Mouse (Mus musculus): ENCODE measurements around the gene Vamp3.
"Not testable (repeated sequence)": the region's sequence is repeated elsewhere in the genome, so short reads cannot be mapped to it uniquely, and the experiment has no call there.

Gene Vamp3

GRCm38 (mm10) chr4:151058634-151059033 is 871 bp upstream of the Vamp3 start:
- in situ Hi-C loops (cut with MboI; ENCODE audit: low pct_unique_long_range_greater_than_20kb in 1 of 2, low sequenced_read_pairs in 2 of 2, unreplicated experiment in 1 of 2): no loop called here

- in situ Hi-C loops (cut with MboI; ENCODE audit: low pct_unique_long_range_greater_than_20kb in 1 of 2, low sequenced_read_pairs in 2 of 2, unreplicated experiment in 1 of 2): no loop called here
Measured at GRCm38 (mm10) chr4:151051162-151051561, 6.6 kb downstream of the Vamp3 start.

- in situ Hi-C loops (cut with MboI; ENCODE audit: low pct_unique_long_range_greater_than_20kb in 1 of 2, low sequenced_read_pairs in 2 of 2, unreplicated experiment in 1 of 2): no loop called here
Measured at GRCm38 (mm10) chr4:151046524-151046923, 11.2 kb downstream of the Vamp3 start.

GRCm38 (mm10) chr4:151044944-151045570 is 12.7 kb downstream of the Vamp3 start:
- in situ Hi-C loops (cut with MboI; ENCODE audit: low pct_unique_long_range_greater_than_20kb in 1 of 2, low sequenced_read_pairs in 2 of 2, unreplicated experiment in 1 of 2): no loop called here

- in situ Hi-C loops (cut with MboI; ENCODE audit: low pct_unique_long_range_greater_than_20kb in 1 of 2, low sequenced_read_pairs in 2 of 2, unreplicated experiment in 1 of 2): no loop called here
Measured at GRCm38 (mm10) chr4:151044037-151044943, 13.5 kb downstream of the Vamp3 start, which contains the start of gene Per3. Per3 (minus strand) TSS chr4:151044665.

GRCm38 (mm10) chr4:151043281-151043680 is 14.5 kb downstream of the Vamp3 start:
- in situ Hi-C loops (cut with MboI; ENCODE audit: low pct_unique_long_range_greater_than_20kb in 1 of 2, low sequenced_read_pairs in 2 of 2, unreplicated experiment in 1 of 2): no loop called here

- in situ Hi-C loops (cut with MboI; ENCODE audit: low pct_unique_long_range_greater_than_20kb in 1 of 2, low sequenced_read_pairs in 2 of 2, unreplicated experiment in 1 of 2): no loop called here
Measured at GRCm38 (mm10) chr4:151041506-151041905, 16.3 kb downstream of the Vamp3 start.

GRCm38 (mm10) chr4:151037800-151038199 is 20.0 kb downstream of the Vamp3 start:
- in situ Hi-C loops (cut with MboI; ENCODE audit: low pct_unique_long_range_greater_than_20kb in 1 of 2, low sequenced_read_pairs in 2 of 2, unreplicated experiment in 1 of 2): no loop called here

GRCm38 (mm10) chr4:151036521-151036920 is 21.2 kb downstream of the Vamp3 start:
- in situ Hi-C loops (cut with MboI; ENCODE audit: low pct_unique_long_range_greater_than_20kb in 1 of 2, low sequenced_read_pairs in 2 of 2, unreplicated experiment in 1 of 2): no loop called here

GRCm38 (mm10) chr4:151027001-151027400 is 30.8 kb downstream of the Vamp3 start:
- in situ Hi-C loops (cut with MboI; ENCODE audit: low pct_unique_long_range_greater_than_20kb in 1 of 2, low sequenced_read_pairs in 2 of 2, unreplicated experiment in 1 of 2): no loop called here

- in situ Hi-C loops (cut with MboI; ENCODE audit: low pct_unique_long_range_greater_than_20kb in 1 of 2, low sequenced_read_pairs in 2 of 2, unreplicated experiment in 1 of 2): no loop called here
Measured at GRCm38 (mm10) chr4:151024152-151024551, 33.6 kb downstream of the Vamp3 start.

- in situ Hi-C loops (cut with MboI; ENCODE audit: low pct_unique_long_range_greater_than_20kb in 1 of 2, low sequenced_read_pairs in 2 of 2, unreplicated experiment in 1 of 2): not testable (repeated sequence)
Measured at GRCm38 (mm10) chr4:151017356-151017755, 40.4 kb downstream of the Vamp3 start.

GRCm38 (mm10) chr4:151015946-151016345 is 41.8 kb downstream of the Vamp3 start:
- in situ Hi-C loops (cut with MboI; ENCODE audit: low pct_unique_long_range_greater_than_20kb in 1 of 2, low sequenced_read_pairs in 2 of 2, unreplicated experiment in 1 of 2): no loop called here

GRCm38 (mm10) chr4:151010316-151010715 is 47.4 kb downstream of the Vamp3 start:
- in situ Hi-C loops (cut with MboI; ENCODE audit: low pct_unique_long_range_greater_than_20kb in 1 of 2, low sequenced_read_pairs in 2 of 2, unreplicated experiment in 1 of 2): no loop called here

- in situ Hi-C loops (cut with MboI; ENCODE audit: low pct_unique_long_range_greater_than_20kb in 1 of 2, low sequenced_read_pairs in 2 of 2, unreplicated experiment in 1 of 2): no loop called here
Measured at GRCm38 (mm10) chr4:151006945-151007344, 50.8 kb downstream of the Vamp3 start.

- in situ Hi-C loops (cut with MboI; ENCODE audit: low pct_unique_long_range_greater_than_20kb in 1 of 2, low sequenced_read_pairs in 2 of 2, unreplicated experiment in 1 of 2): no loop called here
Measured at GRCm38 (mm10) chr4:151005656-151006318, 52.0 kb downstream of the Vamp3 start.

- in situ Hi-C loops (cut with MboI; ENCODE audit: low pct_unique_long_range_greater_than_20kb in 1 of 2, low sequenced_read_pairs in 2 of 2, unreplicated experiment in 1 of 2): no loop called here
Measured at GRCm38 (mm10) chr4:151001397-151001796, 56.4 kb downstream of the Vamp3 start.

- in situ Hi-C loops (cut with MboI; ENCODE audit: low pct_unique_long_range_greater_than_20kb in 1 of 2, low sequenced_read_pairs in 2 of 2, unreplicated experiment in 1 of 2): no loop called here
Measured at GRCm38 (mm10) chr4:150998626-150999025, 59.1 kb downstream of the Vamp3 start.

All from mouse embryonic stem cell (cell line).